Mouse (Mus musculus): ENCODE results near the gene Arhgef7.

The Arhgef7 gene

GRCm38 (mm10) chr8:11799098-11799497 is 71.6 kb downstream of the Arhgef7 start:
- DNase-seq, result no peak

GRCm38 (mm10) chr8:11800481-11800880 is 73.0 kb downstream of the Arhgef7 start:
- DNase-seq, result no peak

GRCm38 (mm10) chr8:11801571-11801970 is 74.0 kb downstream of the Arhgef7 start:
- no peak for DNase-seq

- DNase-seq, result no peak
Measured at GRCm38 (mm10) chr8:11804914-11805313, 77.4 kb downstream of the Arhgef7 start.

- DNase-seq, result no peak
Measured at GRCm38 (mm10) chr8:11806252-11806651, 78.7 kb downstream of the Arhgef7 start.

- DNase-seq, result no peak
Measured at GRCm38 (mm10) chr8:11807361-11807760, 79.8 kb downstream of the Arhgef7 start.

- no peak for DNase-seq
Measured at GRCm38 (mm10) chr8:11808047-11808446, 80.5 kb downstream of the Arhgef7 start.

GRCm38 (mm10) chr8:11810426-11810825 is 82.9 kb downstream of the Arhgef7 start:
- no peak for DNase-seq

- DNase-seq, result no peak
Measured at GRCm38 (mm10) chr8:11813801-11814200, 86.3 kb downstream of the Arhgef7 start.

GRCm38 (mm10) chr8:11815206-11815605 is 87.7 kb downstream of the Arhgef7 start:
- peak in 1 of 2 experiments; percentile 23 for DNase-seq

- no peak for DNase-seq
Measured at GRCm38 (mm10) chr8:11820136-11820535, 92.6 kb downstream of the Arhgef7 start.

- peak in 1 of 2 experiments; percentile 15 for DNase-seq
Measured at GRCm38 (mm10) chr8:11820568-11820967, 93.0 kb downstream of the Arhgef7 start.

GRCm38 (mm10) chr8:11821451-11822206 is 94.1 kb downstream of the Arhgef7 start:
- DNase-seq, result no peak

GRCm38 (mm10) chr8:11822550-11823060 is 95.1 kb downstream of the Arhgef7 start:
- no peak for DNase-seq

- peak; percentile 10 to 38 for DNase-seq
Measured at GRCm38 (mm10) chr8:11825756-11826155, 98.2 kb downstream of the Arhgef7 start.

- DNase-seq, result peak; percentile 12 to 33
Measured at GRCm38 (mm10) chr8:11827312-11827711, 99.8 kb downstream of the Arhgef7 start.

- no peak for DNase-seq
Measured at GRCm38 (mm10) chr8:11830214-11831046, 102.9 kb downstream of the Arhgef7 start.

GRCm38 (mm10) chr8:11831174-11831573 is 103.7 kb downstream of the Arhgef7 start:
- DNase-seq, result peak; percentile 19 to 21

GRCm38 (mm10) chr8:11831939-11832338 is 104.4 kb downstream of the Arhgef7 start:
- DNase-seq, result no peak

GRCm38 (mm10) chr8:11833157-11833556 is 105.6 kb downstream of the Arhgef7 start:
- DNase-seq, result no peak

GRCm38 (mm10) chr8:11834200-11834599 is 106.7 kb downstream of the Arhgef7 start:
- no peak for DNase-seq

- no peak for DNase-seq
Measured at GRCm38 (mm10) chr8:11834691-11835090, 107.2 kb downstream of the Arhgef7 start.

GRCm38 (mm10) chr8:11840174-11840573 is 112.7 kb downstream of the Arhgef7 start, which contains the start of gene Tex29:
Gene Tex29, plus strand, starts transcription at chr8:11840474.
- DNase-seq, result no peak

- DNase-seq, result peak in 1 of 2 experiments; percentile 17
Measured at GRCm38 (mm10) chr8:11841571-11841970, 114.0 kb downstream of the Arhgef7 start.
